Mouse (Mus musculus): Measurements from ENCODE around the gene Lpcat3. TPM values are rescaled to one million over a fixed set of nuclear protein-coding genes. Genes with fewer than 3 reads are reported as not detected.

Gene Lpcat3
- polyA plus RNA-seq, 1 experiment: 282 TPM

- no peak overlapping the region for H3K4me3 ChIP-seq (ENCODE audit: control insufficient read depth, low read depth, low read length)
Measured at GRCm38 (mm10) chr6:124718703-124719102, 55.9 kb downstream of the Lpcat3 start.

GRCm38 (mm10) chr6:124719354-124719978, 56.6 kb downstream of the Lpcat3 start:
- H3K27ac ChIP-seq (ENCODE audit: control insufficient read depth, insufficient read depth, low read depth, low read length): no peak overlapping the region
- no peak for TF ChIP-seq POLR2A (IDR thresholded peaks at IDR 0.05; ENCODE audit: control insufficient read depth, low read depth, low read length)
- no peak for TF ChIP-seq CTCF (IDR thresholded peaks at IDR 0.05; ENCODE audit: control insufficient read depth, insufficient read depth, insufficient replicate concordance, low read depth, low read length)
- H3K36me3 ChIP-seq (ENCODE audit: control insufficient read depth, insufficient read depth, low read length): no peaks in the 10 kb centered on the region
- no peaks in the 10 kb centered on the region for H3K27me3 ChIP-seq (ENCODE audit: control insufficient read depth, insufficient read depth, low read length)
- H3K4me3 ChIP-seq (ENCODE audit: control insufficient read depth, low read depth, low read length): no peak overlapping the region
- peaks cover 10% of the 10 kb centered on the region for H3K4me1 ChIP-seq (ENCODE audit: control insufficient read depth, insufficient read depth, low read length)

More at GRCm38 (mm10) chr6:124718703-124719102, 55.9 kb downstream of the Lpcat3 start:
- no peaks in the 10 kb centered on the region for H3K27me3 ChIP-seq (ENCODE audit: control insufficient read depth, insufficient read depth, low read length)
- H3K36me3 ChIP-seq (ENCODE audit: control insufficient read depth, insufficient read depth, low read length): no peaks in the 10 kb centered on the region
- H3K4me1 ChIP-seq (ENCODE audit: control insufficient read depth, insufficient read depth, low read length): peaks cover 10% of the 10 kb centered on the region
- TF ChIP-seq CTCF (IDR thresholded peaks at IDR 0.05; ENCODE audit: control insufficient read depth, insufficient read depth, insufficient replicate concordance, low read depth, low read length): no peak
- TF ChIP-seq POLR2A (IDR thresholded peaks at IDR 0.05; ENCODE audit: control insufficient read depth, low read depth, low read length): no peak
- H3K27ac ChIP-seq (ENCODE audit: control insufficient read depth, insufficient read depth, low read depth, low read length): no peak overlapping the region

GRCm38 (mm10) chr6:124720904-124721303, 58.1 kb downstream of the Lpcat3 start:
- TF ChIP-seq POLR2A (IDR thresholded peaks at IDR 0.05; ENCODE audit: control insufficient read depth, low read depth, low read length) (no peak), CTCF (IDR thresholded peaks at IDR 0.05; ENCODE audit: control insufficient read depth, insufficient read depth, insufficient replicate concordance, low read depth, low read length) (no peak)
- no peaks in the 10 kb centered on the region for H3K27me3 ChIP-seq (ENCODE audit: control insufficient read depth, insufficient read depth, low read length)
- H3K27ac ChIP-seq (ENCODE audit: control insufficient read depth, insufficient read depth, low read depth, low read length): no peak overlapping the region
- H3K4me1 ChIP-seq (ENCODE audit: control insufficient read depth, insufficient read depth, low read length): peaks cover 10% of the 10 kb centered on the region
- H3K36me3 ChIP-seq (ENCODE audit: control insufficient read depth, insufficient read depth, low read length): no peaks in the 10 kb centered on the region
- no peak overlapping the region for H3K4me3 ChIP-seq (ENCODE audit: control insufficient read depth, low read depth, low read length)

- Histone ChIP-seq H3K4me3 (ENCODE audit: control insufficient read depth, low read depth, low read length) (no peak overlapping the region), H3K36me3 (ENCODE audit: control insufficient read depth, insufficient read depth, low read length) (no peaks in the 10 kb centered on the region), H3K27me3 (ENCODE audit: control insufficient read depth, insufficient read depth, low read length) (no peaks in the 10 kb centered on the region), H3K27ac (ENCODE audit: control insufficient read depth, insufficient read depth, low read depth, low read length) (no peak overlapping the region), H3K4me1 (ENCODE audit: control insufficient read depth, insufficient read depth, low read length) (peaks cover 7% of the 10 kb centered on the region)
- TF ChIP-seq POLR2A (IDR thresholded peaks at IDR 0.05; ENCODE audit: control insufficient read depth, low read depth, low read length): no peak
- TF ChIP-seq CTCF (IDR thresholded peaks at IDR 0.05; ENCODE audit: control insufficient read depth, insufficient read depth, insufficient replicate concordance, low read depth, low read length): no peak
Measured at GRCm38 (mm10) chr6:124722876-124723473, 60.1 kb downstream of the Lpcat3 start.

GRCm38 (mm10) chr6:124723541-124723940, 60.7 kb downstream of the Lpcat3 start:
- Histone ChIP-seq H3K27me3 (ENCODE audit: control insufficient read depth, insufficient read depth, low read length) (no peaks in the 10 kb centered on the region), H3K4me1 (ENCODE audit: control insufficient read depth, insufficient read depth, low read length) (peaks cover 3% of the 10 kb centered on the region), H3K36me3 (ENCODE audit: control insufficient read depth, insufficient read depth, low read length) (no peaks in the 10 kb centered on the region), H3K27ac (ENCODE audit: control insufficient read depth, insufficient read depth, low read depth, low read length) (no peak overlapping the region), H3K4me3 (ENCODE audit: control insufficient read depth, low read depth, low read length) (no peak overlapping the region)
- TF ChIP-seq POLR2A (IDR thresholded peaks at IDR 0.05; ENCODE audit: control insufficient read depth, low read depth, low read length) (no peak), CTCF (IDR thresholded peaks at IDR 0.05; ENCODE audit: control insufficient read depth, insufficient read depth, insufficient replicate concordance, low read depth, low read length) (no peak)

- H3K27me3 ChIP-seq (ENCODE audit: control insufficient read depth, insufficient read depth, low read length): no peaks in the 10 kb centered on the region
- no peaks in the 10 kb centered on the region for H3K36me3 ChIP-seq (ENCODE audit: control insufficient read depth, insufficient read depth, low read length)
- H3K27ac ChIP-seq (ENCODE audit: control insufficient read depth, insufficient read depth, low read depth, low read length): no peak overlapping the region
- H3K4me1 ChIP-seq (ENCODE audit: control insufficient read depth, insufficient read depth, low read length): no peaks in the 10 kb centered on the region
- H3K4me3 ChIP-seq (ENCODE audit: control insufficient read depth, low read depth, low read length): no peak overlapping the region
- TF ChIP-seq CTCF (IDR thresholded peaks at IDR 0.05; ENCODE audit: control insufficient read depth, insufficient read depth, insufficient replicate concordance, low read depth, low read length): no peak
- TF ChIP-seq POLR2A (IDR thresholded peaks at IDR 0.05; ENCODE audit: control insufficient read depth, low read depth, low read length): no peak
Measured at GRCm38 (mm10) chr6:124724472-124724871, 61.6 kb downstream of the Lpcat3 start.

- no peaks in the 10 kb centered on the region for H3K27me3 ChIP-seq (ENCODE audit: control insufficient read depth, insufficient read depth, low read length)
- TF ChIP-seq POLR2A (IDR thresholded peaks at IDR 0.05; ENCODE audit: control insufficient read depth, low read depth, low read length) (no peak), CTCF (IDR thresholded peaks at IDR 0.05; ENCODE audit: control insufficient read depth, insufficient read depth, insufficient replicate concordance, low read depth, low read length) (no peak)
- H3K4me1 ChIP-seq (ENCODE audit: control insufficient read depth, insufficient read depth, low read length): no peaks in the 10 kb centered on the region
- no peaks in the 10 kb centered on the region for H3K36me3 ChIP-seq (ENCODE audit: control insufficient read depth, insufficient read depth, low read length)
- no peak overlapping the region for H3K4me3 ChIP-seq (ENCODE audit: control insufficient read depth, low read depth, low read length)
- no peak overlapping the region for H3K27ac ChIP-seq (ENCODE audit: control insufficient read depth, insufficient read depth, low read depth, low read length)
Measured at GRCm38 (mm10) chr6:124728621-124729020, 65.8 kb downstream of the Lpcat3 start.
